Mouse (Mus musculus): ENCODE results near the gene Klk7. TPM values are rescaled to one million over a fixed set of nuclear protein-coding genes. Genes with fewer than 3 reads are reported as not detected.

The Klk7 gene
- polyA plus RNA-seq, 1 experiment from 2014 or later = not detected

GRCm38 (mm10) chr7:43843801-43844200 is 32.7 kb downstream of the Klk7 start:
- Histone ChIP-seq H3K27me3 (ENCODE audit: control insufficient read depth, insufficient read depth, low read length) (no peaks in the 10 kb centered on the region), H3K4me1 (ENCODE audit: control insufficient read depth, insufficient read depth, low read length) (no peaks in the 10 kb centered on the region), H3K27ac (replicated peaks; ENCODE audit: low read depth, low read length) (no peak overlapping the region), H3K9ac (ENCODE audit: low read length) (no peak overlapping the region), H3K9me3 (ENCODE audit: control insufficient read depth, low read length) (no peaks in the 10 kb centered on the region), H3K4me3 (ENCODE audit: low read depth, low read length) (no peak overlapping the region), H3K36me3 (ENCODE audit: control insufficient read depth, insufficient read depth, low read length) (no peaks in the 10 kb centered on the region), H3K4me2 (ENCODE audit: low read depth, severe bottlenecking) (no peak overlapping the region)
- DNase-seq (ENCODE audit: low spot score) = no peak
- WGBS = 83% methylated on average over 4 of the region's 4 CpGs
- ATAC-seq (ENCODE audit: insufficient number of reproducible peaks, low FRiP score, low TSS enrichment, low read depth) = no peak

GRCm38 (mm10) chr7:43851616-43852015 is 40.5 kb downstream of the Klk7 start:
- Histone ChIP-seq H3K27ac (replicated peaks; ENCODE audit: low read depth, low read length) (no peak overlapping the region), H3K36me3 (ENCODE audit: control insufficient read depth, insufficient read depth, low read length) (no peaks in the 10 kb centered on the region)
- 91% methylated on average over 6 of the region's 6 CpGs for WGBS

GRCm38 (mm10) chr7:43854642-43855380 is 43.7 kb downstream of the Klk7 start:
- Histone ChIP-seq H3K27ac (replicated peaks; ENCODE audit: low read depth, low read length) (no peak overlapping the region), H3K4me2 (ENCODE audit: low read depth, severe bottlenecking) (no peak overlapping the region), H3K9me3 (ENCODE audit: control insufficient read depth, low read length) (no peaks in the 10 kb centered on the region), H3K36me3 (ENCODE audit: control insufficient read depth, insufficient read depth, low read length) (no peaks in the 10 kb centered on the region), H3K27me3 (ENCODE audit: control insufficient read depth, insufficient read depth, low read length) (no peaks in the 10 kb centered on the region), H3K4me1 (ENCODE audit: control insufficient read depth, insufficient read depth, low read length) (no peaks in the 10 kb centered on the region), H3K9ac (ENCODE audit: low read length) (no peak overlapping the region), H3K4me3 (ENCODE audit: low read depth, low read length) (no peak overlapping the region)
- no peak for ATAC-seq (ENCODE audit: insufficient number of reproducible peaks, low FRiP score, low TSS enrichment, low read depth)
- DNase-seq (ENCODE audit: low spot score) = no peak
- 84% methylated on average over 9 of the region's 9 CpGs for WGBS

More at GRCm38 (mm10) chr7:43851616-43852015, 40.5 kb downstream of the Klk7 start:
- no peak overlapping the region for H3K4me3 ChIP-seq (ENCODE audit: low read depth, low read length)
- H3K27me3 ChIP-seq (ENCODE audit: control insufficient read depth, insufficient read depth, low read length) = no peaks in the 10 kb centered on the region
- H3K4me2 ChIP-seq (ENCODE audit: low read depth, severe bottlenecking) = no peak overlapping the region
- DNase-seq (ENCODE audit: low spot score) (no peak), ATAC-seq (ENCODE audit: insufficient number of reproducible peaks, low FRiP score, low TSS enrichment, low read depth) (no peak)
- no peaks in the 10 kb centered on the region for H3K9me3 ChIP-seq (ENCODE audit: control insufficient read depth, low read length)
- H3K9ac ChIP-seq (ENCODE audit: low read length) = no peak overlapping the region
- no peaks in the 10 kb centered on the region for H3K4me1 ChIP-seq (ENCODE audit: control insufficient read depth, insufficient read depth, low read length)

GRCm38 (mm10) chr7:43855709-43856108 is 44.6 kb downstream of the Klk7 start:
- ATAC-seq (ENCODE audit: insufficient number of reproducible peaks, low FRiP score, low TSS enrichment, low read depth) = no peak

GRCm38 (mm10) chr7:43856307-43856706 is 45.2 kb downstream of the Klk7 start:
- Histone ChIP-seq H3K4me1 (ENCODE audit: control insufficient read depth, insufficient read depth, low read length) (no peaks in the 10 kb centered on the region), H3K9me3 (ENCODE audit: control insufficient read depth, low read length) (no peaks in the 10 kb centered on the region), H3K27ac (replicated peaks; ENCODE audit: low read depth, low read length) (no peak overlapping the region), H3K4me3 (ENCODE audit: low read depth, low read length) (no peak overlapping the region), H3K36me3 (ENCODE audit: control insufficient read depth, insufficient read depth, low read length) (no peaks in the 10 kb centered on the region), H3K4me2 (ENCODE audit: low read depth, severe bottlenecking) (no peak overlapping the region), H3K9ac (ENCODE audit: low read length) (no peak overlapping the region), H3K27me3 (ENCODE audit: control insufficient read depth, insufficient read depth, low read length) (no peaks in the 10 kb centered on the region)
- 81% methylated on average over 7 of the region's 7 CpGs for WGBS
- DNase-seq (ENCODE audit: low spot score) (no peak), ATAC-seq (ENCODE audit: insufficient number of reproducible peaks, low FRiP score, low TSS enrichment, low read depth) (no peak)

More at GRCm38 (mm10) chr7:43855709-43856108, 44.6 kb downstream of the Klk7 start:
- Histone ChIP-seq H3K27me3 (ENCODE audit: control insufficient read depth, insufficient read depth, low read length) (no peaks in the 10 kb centered on the region), H3K4me2 (ENCODE audit: low read depth, severe bottlenecking) (no peak overlapping the region), H3K9ac (ENCODE audit: low read length) (no peak overlapping the region), H3K4me3 (ENCODE audit: low read depth, low read length) (no peak overlapping the region), H3K4me1 (ENCODE audit: control insufficient read depth, insufficient read depth, low read length) (no peaks in the 10 kb centered on the region), H3K36me3 (ENCODE audit: control insufficient read depth, insufficient read depth, low read length) (no peaks in the 10 kb centered on the region), H3K27ac (replicated peaks; ENCODE audit: low read depth, low read length) (no peak overlapping the region), H3K9me3 (ENCODE audit: control insufficient read depth, low read length) (no peaks in the 10 kb centered on the region)
- 81% methylated on average over 3 of the region's 3 CpGs for WGBS
- DNase-seq (ENCODE audit: low spot score) = no peak

GRCm38 (mm10) chr7:43857501-43857900 is 46.4 kb downstream of the Klk7 start:
- H3K9ac ChIP-seq (ENCODE audit: low read length) = no peak overlapping the region
- ATAC-seq (ENCODE audit: insufficient number of reproducible peaks, low FRiP score, low TSS enrichment, low read depth) = no peak
- H3K4me3 ChIP-seq (ENCODE audit: low read depth, low read length) = no peak overlapping the region
- H3K4me1 ChIP-seq (ENCODE audit: control insufficient read depth, insufficient read depth, low read length) = no peaks in the 10 kb centered on the region
- no peak for DNase-seq (ENCODE audit: low spot score)
- H3K27me3 ChIP-seq (ENCODE audit: control insufficient read depth, insufficient read depth, low read length) = no peaks in the 10 kb centered on the region
- no peaks in the 10 kb centered on the region for H3K9me3 ChIP-seq (ENCODE audit: control insufficient read depth, low read length)
- no peaks in the 10 kb centered on the region for H3K36me3 ChIP-seq (ENCODE audit: control insufficient read depth, insufficient read depth, low read length)
- H3K4me2 ChIP-seq (ENCODE audit: low read depth, severe bottlenecking) = no peak overlapping the region
- 90% methylated on average over 12 of the region's 12 CpGs for WGBS
- H3K27ac ChIP-seq (replicated peaks; ENCODE audit: low read depth, low read length) = no peak overlapping the region

GRCm38 (mm10) chr7:43860411-43860810 is 49.3 kb downstream of the Klk7 start:
- H3K9ac ChIP-seq (ENCODE audit: low read length) = no peak overlapping the region
- no peak overlapping the region for H3K27ac ChIP-seq (replicated peaks; ENCODE audit: low read depth, low read length)
- H3K9me3 ChIP-seq (ENCODE audit: control insufficient read depth, low read length) = no peaks in the 10 kb centered on the region
- H3K36me3 ChIP-seq (ENCODE audit: control insufficient read depth, insufficient read depth, low read length) = no peaks in the 10 kb centered on the region
- DNase-seq (ENCODE audit: low spot score) (no peak), ATAC-seq (ENCODE audit: insufficient number of reproducible peaks, low FRiP score, low TSS enrichment, low read depth) (no peak)
- no peaks in the 10 kb centered on the region for H3K4me1 ChIP-seq (ENCODE audit: control insufficient read depth, insufficient read depth, low read length)
- H3K27me3 ChIP-seq (ENCODE audit: control insufficient read depth, insufficient read depth, low read length) = no peaks in the 10 kb centered on the region
- 83% methylated on average over 8 of the region's 8 CpGs for WGBS
- H3K4me2 ChIP-seq (ENCODE audit: low read depth, severe bottlenecking) = no peak overlapping the region
- no peak overlapping the region for H3K4me3 ChIP-seq (ENCODE audit: low read depth, low read length)
